Mouse (Mus musculus) testis, adult 2 months (tissue): ENCODE data around the gene Lrrc36.

Experiments
- CTCF ChIP-seq: fragments of 200-500 bp; IDR thresholded peaks from 2 replicates; pipeline ENCODE4 v1.5.1; 2012; ENCODE audit warnings: low read depth, mild to moderate bottlenecking, inconsistent platforms, low read length, moderate library complexity; ENCODE audit not compliant: control insufficient read depth, insufficient read depth, insufficient replicate concordance
- POLR2A ChIP-seq: fragments of 200-500 bp; IDR thresholded peaks from 2 replicates; pipeline ENCODE4 v1.6.1; 2012; ENCODE audit warnings: low read depth, mild to moderate bottlenecking, inconsistent platforms, low read length, moderate library complexity; ENCODE audit not compliant: control insufficient read depth

DNA sequence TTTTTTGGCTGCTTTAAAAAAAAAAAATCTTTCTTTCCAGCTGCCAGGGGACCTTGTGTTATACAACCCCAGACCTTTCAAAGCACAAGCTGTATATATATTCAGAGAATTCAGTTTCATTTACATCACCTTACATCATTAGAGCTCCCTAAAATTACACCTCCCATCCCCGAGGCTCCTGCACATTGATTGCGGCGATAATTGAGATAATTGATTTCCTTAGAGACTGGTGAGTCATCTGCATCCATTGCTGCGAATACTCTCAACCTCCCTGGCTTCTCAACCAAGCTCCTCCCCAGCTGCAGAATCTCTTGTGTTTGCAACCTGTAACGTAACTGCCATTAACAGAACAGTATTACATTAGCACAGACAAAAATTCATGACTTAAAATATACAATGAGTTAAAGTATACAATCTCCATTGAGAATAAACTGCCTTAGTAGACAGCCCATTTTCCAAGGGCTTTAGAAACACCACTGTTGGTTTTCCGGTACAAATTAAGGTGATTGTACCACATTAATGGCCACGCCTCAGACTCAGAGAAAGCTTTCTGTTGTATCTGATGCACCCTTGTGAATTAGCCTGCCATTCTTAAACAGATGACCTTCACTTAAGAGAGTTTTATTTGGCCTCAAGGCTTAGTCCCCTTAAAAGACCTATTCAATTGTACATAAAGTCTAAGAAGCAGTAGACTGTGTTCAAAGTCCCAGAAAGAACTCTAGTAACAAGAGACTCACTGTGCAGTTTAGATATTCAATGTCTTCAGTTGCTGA lies 18.6 kb downstream of the Lrrc36 start:
- no peak for TF ChIP-seq CTCF
- TF ChIP-seq POLR2A = no peak
